Mouse (Mus musculus): ENCODE results near the gene Trim15. TPM values are rescaled to one million over a fixed set of nuclear protein-coding genes. Genes with fewer than 3 reads are reported as not detected.
"Not testable (repeated sequence)": the region's sequence is repeated elsewhere in the genome, so short reads cannot be mapped to it uniquely, and the experiment has no call there.

The Trim15 gene
- polyA plus RNA-seq, 1 experiment from 2014 or later, result not detected

DNA sequence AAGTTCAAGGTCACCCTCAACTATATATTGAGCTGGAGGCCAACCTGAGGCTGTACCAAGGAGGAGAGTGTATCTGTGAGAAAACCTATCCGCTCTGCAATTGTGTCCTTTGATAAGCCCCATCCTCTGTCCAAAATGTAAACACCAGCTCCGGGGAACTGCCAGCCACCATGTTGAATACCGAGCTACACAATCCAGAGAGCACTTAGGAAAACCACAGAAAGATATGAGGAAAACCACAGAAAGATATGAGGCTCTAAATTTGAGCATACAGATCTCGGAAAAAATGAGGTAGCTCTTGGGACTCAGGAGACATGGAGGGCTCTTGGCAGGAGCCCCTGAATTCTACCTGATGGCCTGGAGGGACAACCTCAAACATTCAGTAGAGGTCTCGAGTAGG lies 26.4 kb upstream of the Trim15 start:
- Histone ChIP-seq H3K27me3 (ENCODE audit: insufficient read depth, poor library complexity, severe bottlenecking) (peaks cover 23% of the 10 kb centered on the region; the same call in 1 of the 2 replicates), H3K4me3 (no peak overlapping the region), H3K27ac (no peak overlapping the region), H3K4me1 (no peaks in the 10 kb centered on the region), H3K36me3 (no peaks in the 10 kb centered on the region), H3K9me3 (no peaks in the 10 kb centered on the region)
- no peak for DNase-seq (ENCODE audit: low spot score)
- WGBS, result 63% methylated on average over 5 of the region's 5 CpGs

DNA sequence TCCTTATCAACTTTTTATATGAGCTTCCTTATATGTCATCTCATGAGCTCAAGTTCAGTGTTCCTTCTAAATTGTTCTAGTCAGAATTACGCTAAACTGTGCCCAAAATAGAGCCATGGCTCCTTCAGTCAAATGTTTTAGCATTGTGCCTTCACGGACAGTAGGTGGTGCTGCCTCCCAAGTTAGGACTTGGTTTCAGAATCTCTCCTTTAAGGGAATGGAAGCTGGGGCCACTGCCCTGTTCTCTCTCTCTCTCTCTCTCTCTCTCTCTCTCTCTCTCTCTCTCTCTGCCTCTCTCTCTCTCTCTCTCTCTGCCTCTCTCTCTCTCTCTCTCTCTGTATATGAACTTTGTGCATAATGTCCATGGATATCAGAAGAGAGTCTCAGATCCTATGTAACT lies 25.4 kb upstream of the Trim15 start:
- Histone ChIP-seq H3K4me3 (no peak overlapping the region), H3K27me3 (ENCODE audit: insufficient read depth, poor library complexity, severe bottlenecking) (peaks cover 23% of the 10 kb centered on the region; the same call in 1 of the 2 replicates), H3K4me1 (no peaks in the 10 kb centered on the region), H3K36me3 (no peaks in the 10 kb centered on the region), H3K9me3 (no peaks in the 10 kb centered on the region), H3K27ac (no peak overlapping the region)
- 20% methylated on average over 2 of the region's 2 CpGs for WGBS
- DNase-seq (ENCODE audit: low spot score), result no peak

DNA sequence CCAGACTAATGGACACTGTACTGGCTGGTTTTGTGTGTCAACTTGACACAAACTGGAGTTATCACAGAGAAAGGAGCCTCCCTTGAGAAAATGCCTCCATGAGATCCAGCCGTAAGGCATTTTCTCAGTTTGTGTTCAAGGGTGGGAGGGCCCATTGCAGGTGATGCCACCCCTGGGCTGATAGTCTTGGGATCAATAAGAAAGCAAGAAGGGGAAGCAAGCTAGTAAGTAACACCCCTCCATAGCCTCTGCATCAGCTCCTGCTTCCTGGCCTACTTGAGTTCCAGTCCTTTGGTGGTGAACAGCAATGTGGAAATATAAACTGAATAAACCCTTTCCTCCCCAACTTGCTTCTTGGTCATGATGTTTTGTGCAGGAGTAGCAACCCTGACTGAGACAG lies 24.5 kb upstream of the Trim15 start:
- peaks cover 23% of the 10 kb centered on the region; the same call in 1 of the 2 replicates for H3K27me3 ChIP-seq (ENCODE audit: insufficient read depth, poor library complexity, severe bottlenecking)
- DNase-seq (ENCODE audit: low spot score); H3K27ac ChIP-seq; H3K36me3 ChIP-seq; H3K9me3 ChIP-seq; H3K4me1 ChIP-seq; H3K4me3 ChIP-seq: not testable (repeated sequence)
- WGBS, result 71% methylated on average over 1 of the region's 1 CpGs

DNA sequence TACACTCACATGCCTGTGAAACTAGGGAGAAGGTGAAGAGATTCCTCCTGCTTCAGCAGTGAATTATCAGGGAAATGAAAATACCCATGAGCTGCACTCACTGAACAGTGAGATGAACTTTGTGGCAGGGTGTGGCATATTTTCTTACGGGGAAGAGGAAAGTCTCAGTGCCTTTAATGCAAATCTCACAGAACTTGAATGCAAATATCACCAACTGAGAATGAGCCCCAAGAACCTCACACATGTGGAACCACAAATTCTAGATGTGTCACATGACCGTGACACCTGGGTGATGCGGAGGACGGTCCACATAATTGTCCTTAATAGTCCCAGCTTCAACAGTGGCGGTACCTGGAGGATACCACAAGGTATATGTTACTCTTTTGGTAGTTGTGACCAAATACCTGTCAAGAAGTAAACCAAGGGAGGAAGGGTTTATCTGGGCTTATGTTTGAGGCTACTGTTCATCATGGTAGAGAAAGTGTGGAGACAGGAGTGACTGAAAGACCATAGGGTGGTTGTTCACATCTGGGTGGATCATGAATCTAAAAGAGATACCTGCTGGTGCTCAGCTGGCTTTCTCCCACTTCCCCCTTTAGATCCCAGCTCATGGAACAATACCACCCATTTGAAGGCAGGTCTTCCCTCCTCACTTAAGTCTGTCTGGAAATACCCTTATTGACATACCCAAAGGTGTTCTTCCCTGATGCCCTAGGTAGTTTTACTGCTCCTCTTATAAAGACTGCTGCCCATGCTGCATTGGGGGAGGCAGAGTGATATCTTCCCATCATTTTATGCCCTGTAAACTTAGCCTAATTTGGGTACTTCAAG lies 23.3 kb upstream of the Trim15 start, which contains the start of gene Trim40:
TSS of gene Trim40 (minus strand) at position 51 of the 831 bp plus-strand sequence.
- Histone ChIP-seq H3K27me3 (ENCODE audit: insufficient read depth, poor library complexity, severe bottlenecking) (peaks cover 23% of the 10 kb centered on the region; the same call in 1 of the 2 replicates), H3K36me3 (no peaks in the 10 kb centered on the region), H3K27ac (no peak within 1 kb of the TSS), H3K9me3 (no peaks in the 10 kb centered on the region), H3K4me3 (no peak within 1 kb of the TSS), H3K4me1 (no peaks in the 10 kb centered on the region)
- no peak for DNase-seq (ENCODE audit: low spot score)
- 83% methylated on average over 5 of the region's 5 CpGs for WGBS

DNA sequence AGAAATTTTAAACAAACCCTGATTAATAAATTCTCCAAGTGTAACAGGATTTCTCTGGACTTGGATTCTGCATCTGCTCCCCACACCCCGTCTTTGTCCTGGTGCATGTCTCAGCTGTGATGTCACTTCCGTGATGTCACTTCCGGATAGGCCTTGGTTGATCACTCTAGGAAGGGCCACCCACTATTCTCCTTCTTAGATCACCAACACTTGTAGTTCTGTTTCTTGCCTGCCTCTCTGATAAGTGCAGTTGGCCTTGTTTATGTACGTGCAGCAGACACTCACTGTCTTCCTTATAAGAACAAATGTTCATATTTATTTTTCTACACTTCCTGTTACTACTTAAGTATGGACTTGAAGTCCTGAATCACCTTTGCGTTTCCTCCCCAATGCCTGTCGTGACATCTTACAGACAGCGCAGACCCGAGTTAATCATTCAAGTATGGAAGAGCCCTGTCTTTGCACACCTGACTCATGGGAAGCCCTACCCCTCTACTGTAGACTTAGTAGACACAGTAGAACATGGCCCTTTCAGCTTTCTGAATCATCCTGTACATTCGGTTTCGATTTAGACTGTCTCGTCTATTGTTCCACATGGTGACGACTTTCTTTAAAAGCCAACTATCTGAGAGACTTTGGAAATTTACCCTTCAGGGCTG lies 18.3 kb upstream of the Trim15 start:
- H3K27me3 ChIP-seq (ENCODE audit: insufficient read depth, poor library complexity, severe bottlenecking), result peaks cover 9% of the 10 kb centered on the region; the same call in 1 of the 2 replicates
- H3K36me3 ChIP-seq, result no peaks in the 10 kb centered on the region
- H3K4me3 ChIP-seq, result no peak overlapping the region
- no peaks in the 10 kb centered on the region for H3K9me3 ChIP-seq
- H3K27ac ChIP-seq, result no peak overlapping the region
- H3K4me1 ChIP-seq, result no peaks in the 10 kb centered on the region
- 89% methylated on average over 12 of the region's 12 CpGs for WGBS
- no peak for DNase-seq (ENCODE audit: low spot score)

DNA sequence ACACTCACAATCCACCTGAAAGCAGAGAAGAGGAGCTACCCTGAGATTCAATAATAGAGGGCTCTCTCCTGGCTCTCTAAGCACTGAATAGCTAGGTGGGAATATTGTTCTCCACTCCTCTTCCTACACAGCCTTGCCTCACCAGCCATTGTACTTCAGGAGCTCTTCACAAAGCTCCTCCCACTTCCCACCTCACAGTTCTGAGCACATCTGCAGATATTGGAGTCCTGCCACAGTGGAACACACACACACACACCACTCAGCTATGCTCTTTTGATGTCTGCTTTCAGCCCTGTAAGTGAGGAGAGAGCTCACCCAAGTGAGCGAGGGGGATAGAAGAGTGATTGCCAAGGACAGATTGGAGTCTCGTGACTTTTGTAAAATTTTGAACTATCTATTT lies 16.3 kb upstream of the Trim15 start:
- no peak for DNase-seq (ENCODE audit: low spot score)
- no peak overlapping the region for H3K27ac ChIP-seq
- no peaks in the 10 kb centered on the region for H3K9me3 ChIP-seq
- H3K4me3 ChIP-seq, result no peak overlapping the region
- WGBS, result 73% methylated on average over 2 of the region's 2 CpGs
- no peaks in the 10 kb centered on the region for H3K36me3 ChIP-seq
- H3K4me1 ChIP-seq, result no peaks in the 10 kb centered on the region
- H3K27me3 ChIP-seq (ENCODE audit: insufficient read depth, poor library complexity, severe bottlenecking), result no peaks in the 10 kb centered on the region

DNA sequence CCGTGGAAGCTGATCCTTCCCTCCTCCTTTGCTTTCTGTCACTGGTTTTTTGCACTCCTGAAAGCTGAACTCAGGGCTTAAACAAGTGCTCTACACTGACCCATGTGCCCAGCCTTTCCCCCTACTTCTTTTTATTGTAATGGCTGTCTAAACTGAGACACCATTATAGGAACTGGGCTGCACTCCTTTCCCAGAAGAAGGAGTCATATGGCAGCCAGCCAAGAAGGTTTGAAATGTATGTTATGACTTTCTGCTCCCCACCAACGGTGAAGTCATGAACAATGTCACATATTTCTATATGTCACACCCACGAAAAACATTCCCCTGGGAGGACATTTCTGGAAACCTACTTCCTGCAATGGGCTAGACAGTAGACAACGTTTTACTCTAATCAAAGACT lies 7.6 kb upstream of the Trim15 start:
- Histone ChIP-seq H3K4me3 (no peak overlapping the region), H3K27ac (no peak overlapping the region), H3K27me3 (ENCODE audit: insufficient read depth, poor library complexity, severe bottlenecking) (peaks cover 6% of the 10 kb centered on the region; the same call in 1 of the 2 replicates), H3K36me3 (no peaks in the 10 kb centered on the region), H3K4me1 (no peaks in the 10 kb centered on the region), H3K9me3 (no peaks in the 10 kb centered on the region)
- 65% methylated on average over 4 of the region's 4 CpGs for WGBS
- DNase-seq (ENCODE audit: low spot score), result no peak

DNA sequence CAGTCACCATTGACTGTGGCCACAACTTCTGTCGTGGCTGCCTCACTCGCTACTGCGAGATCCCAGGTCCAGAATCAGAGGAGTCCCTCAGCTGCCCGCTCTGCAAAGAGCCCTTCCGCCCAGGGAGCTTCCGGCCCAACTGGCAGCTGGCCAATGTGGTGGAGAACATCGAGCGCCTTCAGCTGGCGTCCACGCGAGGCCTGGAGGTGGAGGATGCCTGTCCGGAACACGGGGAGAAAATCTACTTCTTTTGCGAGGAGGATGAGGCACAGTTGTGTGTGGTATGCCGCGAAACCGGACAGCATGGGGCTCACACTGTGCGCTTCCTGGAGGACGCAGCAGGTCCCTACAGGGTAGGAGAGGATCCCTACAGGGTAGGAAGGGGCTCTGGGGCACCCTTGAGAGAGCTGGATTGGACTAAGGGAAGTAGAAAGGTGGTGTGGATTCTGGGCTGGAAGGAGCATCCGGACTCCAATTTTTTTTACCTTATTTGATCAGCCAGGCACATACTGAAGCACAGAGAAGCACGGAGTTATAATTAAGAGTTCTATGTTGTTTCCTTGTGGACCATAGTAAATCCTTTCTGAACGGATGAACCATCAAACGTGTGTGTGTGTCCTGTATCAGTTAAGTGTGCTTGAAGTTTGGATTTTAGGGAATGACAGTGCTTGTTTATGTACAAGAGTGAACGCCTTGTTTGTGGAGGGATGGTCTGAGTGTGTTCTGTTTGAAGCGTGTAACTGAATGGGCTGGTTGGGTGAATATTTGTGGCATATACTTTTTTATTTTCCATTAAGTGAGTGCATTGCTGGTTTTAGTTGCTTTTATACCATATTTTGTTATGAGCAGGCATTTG lies 3.2 kb upstream of the Trim15 start:
- Histone ChIP-seq H3K4me3 (peak overlapping the region; percentile 38), H3K36me3 (no peaks in the 10 kb centered on the region), H3K4me1 (peaks cover 9% of the 10 kb centered on the region), H3K9me3 (no peaks in the 10 kb centered on the region), H3K27ac (peak overlapping the region; percentile 80), H3K27me3 (ENCODE audit: insufficient read depth, poor library complexity, severe bottlenecking) (peaks cover 36% of the 10 kb centered on the region)
- no peak for DNase-seq (ENCODE audit: low spot score)
- 66% methylated on average over 25 of the region's 25 CpGs for WGBS

DNA sequence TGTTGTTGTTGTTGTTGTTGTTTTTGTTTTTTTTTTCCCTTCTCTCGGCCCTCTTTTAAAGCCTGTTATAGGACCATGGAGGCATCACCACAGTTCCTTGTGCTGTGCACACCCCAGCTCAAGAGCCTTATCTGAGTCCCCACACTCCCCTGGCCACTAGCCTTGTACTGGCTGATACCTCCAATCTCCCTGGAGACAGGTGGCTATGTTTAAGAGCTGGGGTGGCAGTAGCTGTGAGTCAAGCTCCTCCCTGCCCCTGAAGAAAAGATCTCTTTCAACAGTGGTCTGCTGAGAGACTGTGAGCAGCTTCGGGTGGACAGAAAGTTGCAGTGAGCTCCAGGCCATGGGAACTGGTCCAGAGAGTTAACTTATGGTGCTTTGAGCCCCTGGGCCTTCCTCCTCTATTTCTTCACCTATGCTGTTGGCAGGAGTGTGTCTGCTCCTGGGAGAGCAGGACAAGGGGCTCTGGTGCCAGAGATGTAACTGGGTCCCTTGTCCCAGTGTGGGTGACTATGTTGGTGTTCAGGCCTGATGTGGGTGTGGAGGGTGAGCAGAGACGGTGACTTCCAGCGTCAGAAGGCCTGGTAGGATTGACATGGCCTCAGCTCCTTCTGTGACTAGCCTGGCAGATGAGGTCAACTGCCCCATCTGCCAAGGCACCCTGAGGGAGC lies 2.4 kb upstream of the Trim15 start, which contains the start of gene Trim10:
TSS of gene Trim10 (plus strand) at position 291 of the 671 bp plus-strand sequence.
- WGBS, result 69% methylated on average over 4 of the region's 4 CpGs
- H3K27ac ChIP-seq, result peak within 1 kb of the TSS; percentile 80

DNA sequence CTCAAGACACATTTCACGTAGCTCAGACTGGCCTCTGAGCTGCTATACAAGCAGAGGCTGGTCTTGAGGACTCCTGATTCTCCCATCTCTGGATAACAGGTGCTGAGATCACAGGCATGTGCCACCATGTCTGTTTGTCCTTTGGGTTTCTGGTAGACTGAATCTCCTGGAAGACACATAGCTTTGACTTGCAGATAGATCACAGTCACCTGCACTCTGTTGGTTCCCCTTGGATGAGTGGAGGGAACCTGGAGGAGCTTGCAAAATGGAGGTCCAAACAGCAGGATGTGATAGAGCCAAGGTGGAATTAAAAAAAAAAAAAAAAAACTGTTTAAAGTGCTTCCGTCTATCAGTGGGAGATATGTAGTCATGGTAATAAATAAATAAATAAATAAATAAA lies 1.8 kb upstream of the Trim15 start:
- no peaks in the 10 kb centered on the region for H3K9me3 ChIP-seq
- peak overlapping the region; percentile 22; the same call in 1 of the 2 replicates for H3K27ac ChIP-seq
- H3K36me3 ChIP-seq, result no peaks in the 10 kb centered on the region
- H3K4me3 ChIP-seq, result no peak overlapping the region
- peaks cover 42% of the 10 kb centered on the region for H3K27me3 ChIP-seq (ENCODE audit: insufficient read depth, poor library complexity, severe bottlenecking)
- 82% methylated on average over 2 of the region's 2 CpGs for WGBS
- peaks cover 9% of the 10 kb centered on the region for H3K4me1 ChIP-seq
- no peak for DNase-seq (ENCODE audit: low spot score)

More for the DNA sequence above, 2.4 kb upstream of the Trim15 start, which contains the start of gene Trim10:
- DNase-seq (ENCODE audit: low spot score), result peak; percentile 93
- Histone ChIP-seq H3K9me3 (no peaks in the 10 kb centered on the region), H3K4me1 (peaks cover 9% of the 10 kb centered on the region), H3K27me3 (ENCODE audit: insufficient read depth, poor library complexity, severe bottlenecking) (peaks cover 39% of the 10 kb centered on the region), H3K36me3 (no peaks in the 10 kb centered on the region), H3K4me3 (peak within 1 kb of the TSS; percentile 38)

DNA sequence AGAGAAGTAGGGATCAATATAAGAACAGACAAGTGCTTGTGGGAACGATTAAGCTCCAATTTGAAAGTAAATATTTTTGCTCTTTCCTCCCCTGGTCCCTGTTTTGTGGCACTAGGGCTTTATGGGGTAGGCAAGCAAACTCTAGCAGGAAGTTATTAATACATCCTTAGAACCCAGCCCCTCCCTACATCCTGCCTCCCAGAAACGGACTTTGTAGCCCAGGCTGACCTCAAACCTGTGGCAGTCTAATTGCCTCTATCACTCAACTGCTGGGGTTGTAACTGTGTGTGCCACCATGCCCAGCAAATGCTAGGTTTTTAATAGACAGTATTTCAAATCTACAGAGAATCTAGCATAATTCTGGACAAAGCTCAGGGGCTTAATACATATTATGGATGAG lies 5.3 kb downstream of the Trim15 start:
- WGBS, result 60% methylated on average over 2 of the region's 2 CpGs
- H3K36me3 ChIP-seq, result peaks cover 31% of the 10 kb centered on the region
- peaks cover 2% of the 10 kb centered on the region for H3K4me1 ChIP-seq
- no peaks in the 10 kb centered on the region for H3K9me3 ChIP-seq
- peaks cover 19% of the 10 kb centered on the region for H3K27me3 ChIP-seq (ENCODE audit: insufficient read depth, poor library complexity, severe bottlenecking)
- H3K27ac ChIP-seq, result no peak overlapping the region
- no peak overlapping the region for H3K4me3 ChIP-seq
- DNase-seq (ENCODE audit: low spot score), result no peak

DNA sequence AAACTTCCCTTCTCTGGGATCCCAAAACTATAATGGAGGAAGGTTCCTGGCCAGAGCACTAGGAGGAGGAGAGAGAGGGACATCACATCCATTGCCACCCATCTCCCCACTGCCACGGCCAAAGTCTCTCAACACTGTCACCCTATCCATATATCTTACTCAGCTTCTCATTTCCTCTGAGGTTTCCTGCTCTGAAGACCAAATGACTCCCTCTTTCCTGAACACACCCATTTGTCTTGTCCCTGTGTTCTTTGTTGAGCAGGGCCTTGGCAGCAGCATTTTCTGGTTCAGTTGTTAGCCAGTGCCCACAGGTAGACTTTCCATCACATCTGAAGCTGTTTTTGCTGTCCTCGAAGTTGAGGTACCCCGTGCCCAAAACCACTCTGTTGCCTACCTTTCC lies 8.8 kb downstream of the Trim15 start:
- no peaks in the 10 kb centered on the region for H3K9me3 ChIP-seq
- H3K27ac ChIP-seq, result no peak overlapping the region
- H3K4me1 ChIP-seq, result no peaks in the 10 kb centered on the region
- no peaks in the 10 kb centered on the region for H3K27me3 ChIP-seq (ENCODE audit: insufficient read depth, poor library complexity, severe bottlenecking)
- 80% methylated on average over 3 of the region's 3 CpGs for WGBS
- no peak overlapping the region for H3K4me3 ChIP-seq
- no peak for DNase-seq (ENCODE audit: low spot score)
- H3K36me3 ChIP-seq, result peaks cover 64% of the 10 kb centered on the region

Measured in heart, embryonic 10.5 days (tissue).